In genomic region chr5:37196196-37196595, GRCm38 (mm10) we compare ENCODE assay signal across 23 mouse cellular contexts. TPM values are rescaled to one million over a fixed set of nuclear protein-coding genes. Genes with fewer than 3 reads are reported as not detected.
DNase-seq lines count a peak whose midpoint lies in the region; ATAC-seq and TF ChIP-seq lines count a peak whose summit lies in the region.
"Had no signal": no experiment of that assay in that cellular context is flagged by ENCODE, and none has a peak within 500 bp of the region (broad histone marks: within the 10 kb centered on the region; RNA-seq: fewer than 3 reads in every experiment).

No protein-coding gene starts in this region.

- H3K36me3 ChIP-seq in forebrain, postnatal 0 days (ENCODE audit: insufficient read depth), result no peaks in the 10 kb centered on the region; the same call in 1 of the 2 replicates
- no peaks in the 10 kb centered on the region for H3K36me3 ChIP-seq in forebrain, embryonic 15.5 days
- no peaks in the 10 kb centered on the region for H3K36me3 ChIP-seq in neural tube, embryonic 11.5 days (ENCODE audit: control insufficient read depth, insufficient read depth, low read length)
- H3K36me3 ChIP-seq in neural tube, embryonic 12.5 days, result no peaks in the 10 kb centered on the region
- H3K36me3 ChIP-seq: embryonic facial prominence, embryonic 12.5 days; midbrain, embryonic 13.5 days had no signal

- no peak overlapping the region for H3K4me3 ChIP-seq in forebrain, postnatal 0 days (ENCODE audit: low read depth, low read length)
- H3K4me3 ChIP-seq in forebrain, embryonic 15.5 days, result no peak overlapping the region
- no peak overlapping the region for H3K4me3 ChIP-seq in neural tube, embryonic 11.5 days (ENCODE audit: low read depth, low read length)
- H3K4me3 ChIP-seq in neural tube, embryonic 12.5 days, result no peak overlapping the region
- H3K4me3 ChIP-seq in layer of hippocampus, adult 2 months, result no peak overlapping the region
- H3K4me3 ChIP-seq: embryonic facial prominence, embryonic 12.5 days; gastrocnemius, adult 2 months; megakaryocyte, embryonic 14.5 days; midbrain, embryonic 13.5 days had no signal

- peak; percentile 10; the same call in 1 of the 2 replicates for ATAC-seq in forebrain, postnatal 0 days
- no peak for ATAC-seq in forebrain, embryonic 15.5 days (replicated peaks)
- no peak for ATAC-seq in neural tube, embryonic 11.5 days (ENCODE audit: insufficient read depth, low FRiP score, low TSS enrichment)
- no peak for ATAC-seq in neural tube, embryonic 12.5 days (ENCODE audit: low FRiP score, low read depth)
- ATAC-seq: forebrain, embryonic 14.5 days; intestine, embryonic 16.5 days; midbrain, embryonic 13.5 days had no signal

- WGBS in forebrain, postnatal 0 days, result 72% methylated on average over 8 of the region's 8 CpGs
- 70% methylated on average over 8 of the region's 8 CpGs for WGBS in forebrain, embryonic 15.5 days
- 78% methylated on average over 8 of the region's 8 CpGs for WGBS in neural tube, embryonic 11.5 days
- WGBS in neural tube, embryonic 12.5 days, result 80% methylated on average over 8 of the region's 8 CpGs

- no peak overlapping the region for H3K9ac ChIP-seq in forebrain, postnatal 0 days
- no peak overlapping the region for H3K9ac ChIP-seq in forebrain, embryonic 15.5 days (replicated peaks)
- H3K9ac ChIP-seq in neural tube, embryonic 11.5 days (ENCODE audit: low read length), result no peak overlapping the region
- H3K9ac ChIP-seq in neural tube, embryonic 12.5 days, result no peak overlapping the region
- H3K9ac ChIP-seq: embryonic facial prominence, embryonic 12.5 days; liver, embryonic 14.5 days; lung, embryonic 14.5 days; midbrain, embryonic 13.5 days had no signal

- H3K27ac ChIP-seq in forebrain, postnatal 0 days (ENCODE audit: low read depth, low read length), result no peak overlapping the region
- no peak overlapping the region for H3K27ac ChIP-seq in forebrain, embryonic 15.5 days (replicated peaks)
- H3K27ac ChIP-seq in neural tube, embryonic 11.5 days (ENCODE audit: low read depth, low read length), result peak overlapping the region; percentile 64; the same call in 1 of the 2 replicates
- no peak overlapping the region; the same call in 1 of the 2 replicates for H3K27ac ChIP-seq in neural tube, embryonic 12.5 days
- no peak overlapping the region for H3K27ac ChIP-seq in layer of hippocampus, adult 2 months
- H3K27ac ChIP-seq: embryonic facial prominence, embryonic 12.5 days; gastrocnemius, adult 2 months; liver, embryonic 14.5 days; midbrain, embryonic 13.5 days had no signal

- no peaks in the 10 kb centered on the region for H3K9me3 ChIP-seq in forebrain, postnatal 0 days (ENCODE audit: low read length)
- H3K9me3 ChIP-seq in forebrain, embryonic 15.5 days, result no peaks in the 10 kb centered on the region
- no peaks in the 10 kb centered on the region for H3K9me3 ChIP-seq in neural tube, embryonic 11.5 days (ENCODE audit: control insufficient read depth, low read length)
- H3K9me3 ChIP-seq in neural tube, embryonic 12.5 days, result no peaks in the 10 kb centered on the region
- H3K9me3 ChIP-seq: embryonic facial prominence, embryonic 12.5 days; megakaryocyte, embryonic 14.5 days; midbrain, embryonic 13.5 days had no signal

- peaks cover 7% of the 10 kb centered on the region; the same call in 1 of the 2 replicates for H3K4me1 ChIP-seq in forebrain, postnatal 0 days (ENCODE audit: insufficient read depth)
- peaks cover 21% of the 10 kb centered on the region for H3K4me1 ChIP-seq in forebrain, embryonic 15.5 days
- H3K4me1 ChIP-seq in neural tube, embryonic 11.5 days (ENCODE audit: control insufficient read depth, insufficient read depth, low read length), result peaks cover 20% of the 10 kb centered on the region
- peaks cover 36% of the 10 kb centered on the region for H3K4me1 ChIP-seq in neural tube, embryonic 12.5 days

- no peak for DNase-seq in forebrain, postnatal 0 days
- DNase-seq in neural tube, embryonic 11.5 days (ENCODE audit: low spot score), result no peak
- no peak for DNase-seq in neural tube, embryonic 10.5 days (ENCODE audit: extremely low spot score, low spot score)
- no peak for DNase-seq in adrenal gland, postnatal 4 days (ENCODE audit: low spot score in 2 of 2)
- no peak for DNase-seq in layer of hippocampus, adult 2 months (ENCODE audit: low spot score in 2 of 2)
- DNase-seq in layer of hippocampus, adult 8-10 months (ENCODE audit: low spot score in 2 of 2), result no peak
- DNase-seq: adrenal gland, adult 8-10 months; cerebellum, adult 9-10 months; cerebellum, postnatal 36 days; gastrocnemius, adult 2 months; heart, postnatal 14 days; kidney, adult 8-10 months; liver; right cerebral cortex, postnatal 14 days had no signal

- H3K4me2 ChIP-seq in forebrain, postnatal 0 days (ENCODE audit: low read depth), result no peak overlapping the region
- no peak overlapping the region for H3K4me2 ChIP-seq in forebrain, embryonic 15.5 days (replicated peaks)
- H3K4me2 ChIP-seq in neural tube, embryonic 11.5 days (ENCODE audit: low read depth), result no peak overlapping the region
- H3K4me2 ChIP-seq in neural tube, embryonic 12.5 days (replicated peaks), result peak overlapping the region; percentile 12
- H3K4me2 ChIP-seq: embryonic facial prominence, embryonic 12.5 days; midbrain, embryonic 13.5 days had no signal

- no peaks in the 10 kb centered on the region for H3K27me3 ChIP-seq in forebrain, postnatal 0 days (ENCODE audit: insufficient read depth, low read length)
- no peaks in the 10 kb centered on the region for H3K27me3 ChIP-seq in forebrain, embryonic 15.5 days
- H3K27me3 ChIP-seq in neural tube, embryonic 11.5 days (ENCODE audit: control insufficient read depth, insufficient read depth, low read length), result no peaks in the 10 kb centered on the region
- no peaks in the 10 kb centered on the region for H3K27me3 ChIP-seq in neural tube, embryonic 12.5 days (replicated peaks)
- H3K27me3 ChIP-seq: midbrain, embryonic 13.5 days had no signal

- no peak for TF ChIP-seq CTCF in forebrain, postnatal 0 days (IDR thresholded peaks at IDR 0.05; ENCODE audit: low read depth)
- TF ChIP-seq CTCF in layer of hippocampus, adult 2 months (conservative IDR thresholded peaks at IDR 0.05), result no peak

RNA-seq across cellular contexts. Expression of gene Crmp1, which starts 45.5 kb away (rescaled TPM):
- total RNA-seq in forebrain, postnatal 0 days (2014; rRNA removed), result 965 and 1,074 TPM in 2 replicates
- polyA plus RNA-seq in forebrain, postnatal 0 days (2015; fragmentation: Nextera tagmentation; extraction: Ambion mirVana), result 1,043 and 1,136 TPM in 2 replicates
- polyA plus RNA-seq in forebrain, embryonic 15.5 days (2015; fragmentation: Nextera tagmentation; extraction: Ambion mirVana), result 790 and 813 TPM in 2 replicates
- 472 and 565 TPM in 2 replicates for polyA plus RNA-seq in neural tube, embryonic 11.5 days (2014; fragmentation: Nextera tagmentation; extraction: Ambion mirVana)
- polyA plus RNA-seq in neural tube, embryonic 12.5 days (2016; fragmentation: Nextera tagmentation; extraction: Ambion mirVana), result 660 and 714 TPM in 2 replicates
- 10 to 100 TPM; 34.1 to 41.3 TPM for total RNA-seq in adrenal gland, postnatal 4 days (2021)
- total RNA-seq in layer of hippocampus, adult 2 months (2021), result 100 to 1,000 TPM; 234 to 238 TPM
- total RNA-seq in layer of hippocampus, adult 8-10 months (2022), result 100 to 1,000 TPM; 202 to 212 (median 207) TPM

Comparison
In these comparisons a context has a peak if more than half of its experiments do, and no peak if none do; other contexts are left out.
1. RNA of gene Crmp1, which starts 45.5 kb away (total RNA-seq): 965 to 1,074 TPM in forebrain, postnatal 0 days, 234 to 238 TPM in layer of hippocampus, adult 2 months and 202 to 212 TPM in layer of hippocampus, adult 8-10 months; 34.1 to 41.3 TPM in adrenal gland, postnatal 4 days; every median in the first group is over 4 times any median in the second.